In the genomic region with DNA sequence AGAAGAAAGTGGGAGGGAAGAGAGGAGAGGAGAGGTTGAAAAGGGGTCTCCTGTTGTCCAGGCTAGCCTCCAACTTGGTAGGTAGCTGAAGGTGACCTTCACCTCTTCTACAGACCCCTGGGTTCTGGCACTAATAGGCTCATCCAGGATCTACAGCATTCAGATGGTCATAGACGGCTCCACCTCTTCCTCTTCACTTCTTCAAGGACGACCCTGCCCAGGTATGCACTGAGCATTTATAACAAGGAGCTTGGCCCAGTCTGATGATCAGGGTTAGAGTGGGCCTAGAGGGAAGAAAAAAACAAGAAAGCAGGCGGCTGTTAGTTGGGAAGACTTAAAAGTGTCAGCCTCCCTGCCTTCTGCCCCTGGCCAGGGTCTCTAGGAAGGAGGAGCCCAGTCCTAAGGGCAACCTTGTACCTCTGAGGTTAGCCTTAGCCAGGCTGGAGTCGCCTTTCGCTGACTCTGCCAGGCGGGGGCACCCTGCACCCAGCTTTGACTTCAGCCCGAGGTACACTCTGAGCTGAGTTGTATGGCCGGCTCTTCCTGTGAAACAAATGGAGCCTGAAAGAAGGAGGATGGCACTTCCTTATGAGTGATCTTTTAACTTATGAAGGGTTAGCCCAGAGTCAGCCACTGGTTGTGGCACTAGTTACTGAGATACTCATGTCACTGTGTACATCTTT, we compare ENCODE assay signal across 9 mouse cellular contexts. TPM values are rescaled to one million over a fixed set of nuclear protein-coding genes. Genes with fewer than 3 reads are reported as not detected.
A peak's percentile ranks its signal among the peaks of the same experiment; 100 is the strongest.
DNase-seq lines count a peak whose midpoint lies in the region; ATAC-seq and TF ChIP-seq lines count a peak whose summit lies in the region.
"Had no signal": no experiment of that assay in that cellular context is flagged by ENCODE, and none has a peak within 500 bp of the region (broad histone marks: within the 10 kb centered on the region; RNA-seq: fewer than 3 reads in every experiment).

No protein-coding gene starts in this region.

- H3K9ac ChIP-seq in neural tube, embryonic 11.5 days (ENCODE audit: low read length) = no peak overlapping the region
- H3K9ac ChIP-seq in stomach, postnatal 0 days (ENCODE audit: low read length) = no peak overlapping the region
- H3K9ac ChIP-seq: stomach, embryonic 15.5 days had no signal

- no peaks in the 10 kb centered on the region for H3K36me3 ChIP-seq in kidney, adult 2 months (ENCODE audit: control insufficient read depth, insufficient read depth, low read length)
- H3K36me3 ChIP-seq in neural tube, embryonic 11.5 days (ENCODE audit: control insufficient read depth, insufficient read depth, low read length) = no peaks in the 10 kb centered on the region
- no peaks in the 10 kb centered on the region for H3K36me3 ChIP-seq in stomach, postnatal 0 days (ENCODE audit: control insufficient read depth, insufficient read depth, low read length)
- H3K36me3 ChIP-seq: stomach, embryonic 15.5 days had no signal

- H3K27me3 ChIP-seq in kidney, adult 2 months (replicated peaks; ENCODE audit: control insufficient read depth, insufficient read depth, low read length) = no peaks in the 10 kb centered on the region
- no peaks in the 10 kb centered on the region for H3K27me3 ChIP-seq in neural tube, embryonic 11.5 days (ENCODE audit: control insufficient read depth, insufficient read depth, low read length)
- H3K27me3 ChIP-seq in stomach, postnatal 0 days (ENCODE audit: control insufficient read depth, insufficient read depth, low read length) = no peaks in the 10 kb centered on the region
- H3K27me3 ChIP-seq: stomach, embryonic 15.5 days had no signal

- H3K27ac ChIP-seq in kidney, adult 2 months (ENCODE audit: insufficient read depth, low read depth, low read length) = peak overlapping the region; percentile 30; the same call in 1 of the 2 replicates
- no peak overlapping the region for H3K27ac ChIP-seq in neural tube, embryonic 11.5 days (ENCODE audit: low read depth, low read length)
- no peak overlapping the region for H3K27ac ChIP-seq in stomach, postnatal 0 days (replicated peaks)
- H3K27ac ChIP-seq: stomach, embryonic 15.5 days had no signal

- no peak overlapping the region for H3K4me2 ChIP-seq in neural tube, embryonic 11.5 days (ENCODE audit: low read depth)
- H3K4me2 ChIP-seq in stomach, postnatal 0 days (replicated peaks; ENCODE audit: low read depth) = no peak overlapping the region
- H3K4me2 ChIP-seq: stomach, embryonic 15.5 days had no signal

- no peak overlapping the region for H3K4me3 ChIP-seq in kidney, adult 2 months (ENCODE audit: insufficient read depth, low read depth, low read length)
- no peak overlapping the region for H3K4me3 ChIP-seq in neural tube, embryonic 11.5 days (ENCODE audit: low read depth, low read length)
- no peak overlapping the region for H3K4me3 ChIP-seq in stomach, postnatal 0 days (ENCODE audit: low read depth, low read length)
- H3K4me3 ChIP-seq: stomach, embryonic 15.5 days had no signal

- peak; percentile 89 for TF ChIP-seq CTCF in kidney, adult 2 months (conservative IDR thresholded peaks at IDR 0.05; ENCODE audit: insufficient read depth, insufficient read length, low read depth, low read length)
- peak; percentile 83 for TF ChIP-seq CTCF in stomach, postnatal 0 days (IDR thresholded peaks at IDR 0.05; ENCODE audit: low read depth)

- no peaks in the 10 kb centered on the region; the same call in 1 of the 2 replicates for H3K4me1 ChIP-seq in kidney, adult 2 months (ENCODE audit: control insufficient read depth, insufficient read depth, low read length)
- no peaks in the 10 kb centered on the region for H3K4me1 ChIP-seq in neural tube, embryonic 11.5 days (ENCODE audit: control insufficient read depth, insufficient read depth, low read length)
- H3K4me1 ChIP-seq in stomach, postnatal 0 days (replicated peaks; ENCODE audit: control insufficient read depth, insufficient read depth) = no peaks in the 10 kb centered on the region
- H3K4me1 ChIP-seq: stomach, embryonic 15.5 days had no signal

- no peak for TF ChIP-seq EP300 in stomach, postnatal 0 days (optimal IDR thresholded peaks at IDR 0.05)

- no peak for ATAC-seq in neural tube, embryonic 11.5 days (ENCODE audit: insufficient read depth, low FRiP score, low TSS enrichment)
- ATAC-seq in stomach, postnatal 0 days (ENCODE audit: low FRiP score, low TSS enrichment) = peak; percentile 74

- no peaks in the 10 kb centered on the region for H3K9me3 ChIP-seq in neural tube, embryonic 11.5 days (ENCODE audit: control insufficient read depth, low read length)
- H3K9me3 ChIP-seq in stomach, postnatal 0 days (ENCODE audit: control insufficient read depth, low read length) = no peaks in the 10 kb centered on the region
- H3K9me3 ChIP-seq: stomach, embryonic 15.5 days had no signal

- TF ChIP-seq POLR2A in kidney, adult 2 months (IDR thresholded peaks at IDR 0.05; ENCODE audit: low read depth, low read length) = no peak

- peak; percentile 58 to 67 for DNase-seq in left cerebral cortex, adult 18-20 months (ENCODE audit: low spot score in 2 of 2)
- DNase-seq in left cerebral cortex, adult 11 months (ENCODE audit: low spot score) = no peak
- peak; percentile 44 for DNase-seq in c-Kit-positive CD71-positive TER-119-positive erythroid progenitor cells, embryonic 14.5 days (ENCODE audit: low spot score)
- DNase-seq in frontal cortex, postnatal 14 days (ENCODE audit: low spot score in 2 of 2) = peak; percentile 18 to 39
- DNase-seq in kidney, adult 2 months = peak; percentile 90
- DNase-seq in liver = peak; percentile 67
- DNase-seq in neural tube, embryonic 11.5 days (ENCODE audit: low spot score) = peak; percentile 50
- DNase-seq in stomach, postnatal 0 days (ENCODE audit: low spot score) = peak; percentile 79

- 14% methylated on average over 8 of the region's 8 CpGs for WGBS in kidney, adult 2 months
- WGBS in neural tube, embryonic 11.5 days = 22% methylated on average over 8 of the region's 8 CpGs
- WGBS in stomach, postnatal 0 days = 13% methylated on average over 8 of the region's 8 CpGs

RNA-seq across cellular contexts. Expression of gene Ahcy, which starts 8.0 kb away (rescaled TPM):
- 10 to 100 TPM; 13.8 to 17.2 TPM for total RNA-seq in left cerebral cortex, adult 18-20 months (2021)
- polyA plus RNA-seq in kidney, adult 2 months (2012; rRNA removed) = 250 and 263 TPM in 2 replicates
- polyA plus RNA-seq in neural tube, embryonic 11.5 days (2014; fragmentation: Nextera tagmentation; extraction: Ambion mirVana) = 85.1 and 90.5 TPM in 2 replicates
- 23.8 and 25.2 TPM in 2 replicates for polyA plus RNA-seq in stomach, postnatal 0 days (2015; fragmentation: Nextera tagmentation; extraction: Ambion mirVana)

RNA-seq across cellular contexts. Expression of gene Itch, which starts 51.0 kb away (rescaled TPM):
- total RNA-seq in left cerebral cortex, adult 18-20 months (2021) = 10 to 100 TPM; 55.8 to 57.6 TPM
- 15.0 and 17.6 TPM in 2 replicates for polyA plus RNA-seq in kidney, adult 2 months (2012; rRNA removed)
- 54.7 and 56.7 TPM in 2 replicates for polyA plus RNA-seq in neural tube, embryonic 11.5 days (2014; fragmentation: Nextera tagmentation; extraction: Ambion mirVana)
- polyA plus RNA-seq in stomach, postnatal 0 days (2015; fragmentation: Nextera tagmentation; extraction: Ambion mirVana) = 17.6 and 18.4 TPM in 2 replicates
